Mouse (Mus musculus) small intestine, adult 2 months (tissue): ENCODE data around the gene Catsper1. TPM values are rescaled to one million over a fixed set of nuclear protein-coding genes. Genes with fewer than 3 reads are reported as not detected.

Source experiments
- H3K27ac ChIP-seq: fragments of 200-500 bp; 2 replicates; pipeline ENCODE4 v1.5.1; 2012; ENCODE audit warnings: low read depth, low read length, control low read depth, inconsistent platforms; ENCODE audit not compliant: insufficient read depth
- H3K27me3 ChIP-seq: fragments of 200-500 bp; 2 replicates; pipeline ENCODE4 v1.6.1; 2012; ENCODE audit warnings: mild to moderate bottlenecking, moderate library complexity, low read length, inconsistent platforms; ENCODE audit not compliant: control insufficient read depth, insufficient read depth
- H3K36me3 ChIP-seq: fragments of 200-500 bp; 2 replicates; pipeline ENCODE4 v1.6.1; 2012; ENCODE audit warnings: mild to moderate bottlenecking, low read length, control low read depth, inconsistent platforms; ENCODE audit not compliant: control insufficient read depth, insufficient read depth
- H3K4me1 ChIP-seq: fragments of 200-500 bp; 2 replicates; pipeline ENCODE4 v1.6.1; 2012; ENCODE audit warnings: low read length, inconsistent platforms, mixed read lengths; ENCODE audit not compliant: control insufficient read depth, insufficient read depth, insufficient read length
- H3K4me3 ChIP-seq: fragments of 200-500 bp; 2 replicates; pipeline ENCODE4 v1.5.1; 2012; ENCODE audit warnings: low read depth, mild to moderate bottlenecking, control low read depth, inconsistent platforms, low read length, moderate library complexity
- CTCF ChIP-seq: fragments of 200-500 bp; IDR thresholded peaks from 2 replicates; pipeline ENCODE4 v1.5.1; 2012; ENCODE audit warnings: low read depth, mild to moderate bottlenecking, control low read depth, inconsistent platforms, low read length, moderate library complexity, mixed read lengths; ENCODE audit not compliant: insufficient replicate concordance, insufficient read length; ENCODE audit errors: extremely low read depth
- POLR2A ChIP-seq: fragments of 200-500 bp; IDR thresholded peaks from 2 replicates; pipeline ENCODE4 v1.6.1; 2012; ENCODE audit warnings: low read depth, mild to moderate bottlenecking, control low read depth, inconsistent platforms, low read length, moderate library complexity
- WGBS: fragments of 180-500 bp; shearing (Covaris S2); methylation state at CpG from one replicate; pipeline ENCODE4 v1.1.7; 2018; 5-methylcytosine and 5-hydroxymethylcytosine counted together
- polyA plus RNA-seq: library from polyadenylated mRNA; depleted of rRNA; stranded (reverse); fragments of >200 nt; gene quantifications from 2 replicates; pipeline ENCODE4 v1.2.3, GENCODE M21; 2012

Catsper1 gene
- polyA plus RNA-seq, 1 experiment, result not detected

DNA sequence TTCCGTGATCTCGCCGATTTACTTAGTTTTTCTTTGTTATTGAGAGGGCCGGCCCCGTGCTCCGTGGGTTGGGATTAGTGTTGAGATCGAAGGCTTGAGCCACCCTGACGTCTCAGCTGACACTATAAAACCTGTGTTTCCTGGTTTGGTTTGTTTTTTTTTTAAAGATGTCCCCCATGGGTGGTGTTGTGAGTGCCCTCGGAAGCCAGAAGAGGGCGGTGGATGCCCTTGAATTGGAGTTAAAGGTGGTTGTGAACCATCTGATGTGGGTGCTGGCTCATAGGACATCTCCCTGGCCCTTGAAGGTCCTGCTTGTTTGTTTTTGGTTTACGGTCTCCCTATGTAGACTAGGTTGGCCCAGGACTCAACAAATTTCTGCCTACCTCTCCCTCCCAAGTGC lies 31.9 kb downstream of the Catsper1 start:
- H3K27ac ChIP-seq, result peak overlapping the region; percentile 78; the same call in 1 of the 2 replicates
- H3K36me3 ChIP-seq, result peaks cover 27% of the 10 kb centered on the region
- peaks cover 18% of the 10 kb centered on the region for H3K4me1 ChIP-seq
- 6% methylated on average over 11 of the region's 11 CpGs for WGBS
- peak overlapping the region; percentile 94 for H3K4me3 ChIP-seq
- no peak for TF ChIP-seq POLR2A
- peak; percentile 25; the same call in 1 of the 2 replicates for TF ChIP-seq CTCF
- H3K27me3 ChIP-seq, result no peaks in the 10 kb centered on the region

DNA sequence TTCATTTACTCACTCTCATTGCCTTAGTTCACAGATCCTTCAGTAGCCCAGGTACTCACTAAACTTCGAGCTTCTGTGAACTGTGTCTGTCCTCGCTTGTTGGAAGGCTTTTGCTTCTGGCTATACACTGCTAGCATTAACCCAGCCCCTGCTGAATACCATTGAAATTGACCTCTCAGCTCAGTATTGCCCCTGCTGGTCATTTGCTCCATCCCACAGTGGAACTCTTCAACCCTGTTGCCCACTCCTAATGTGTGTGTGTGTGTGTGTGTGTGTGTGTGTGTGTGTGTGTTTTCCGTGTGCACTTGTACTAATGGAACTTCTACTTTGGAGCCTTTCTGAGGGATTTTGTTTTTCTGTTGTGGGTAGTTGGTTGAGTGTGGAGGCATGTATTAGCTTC lies 35.4 kb downstream of the Catsper1 start:
- TF ChIP-seq POLR2A, result no peak
- no peak for TF ChIP-seq CTCF
- peaks cover 26% of the 10 kb centered on the region; the same call in 1 of the 2 replicates for H3K4me1 ChIP-seq
- no peak overlapping the region for H3K4me3 ChIP-seq
- H3K27me3 ChIP-seq, result no peaks in the 10 kb centered on the region
- WGBS, result 78% methylated on average over 3 of the region's 3 CpGs
- H3K27ac ChIP-seq, result no peak overlapping the region
- H3K36me3 ChIP-seq, result peaks cover 27% of the 10 kb centered on the region

GRCm38 (mm10) chr19:5372724-5373123 lies 37.2 kb downstream of the Catsper1 start:
- no peak overlapping the region for H3K27ac ChIP-seq
- peaks cover 22% of the 10 kb centered on the region; the same call in 1 of the 2 replicates for H3K4me1 ChIP-seq
- H3K4me3 ChIP-seq, result no peak overlapping the region
- H3K27me3 ChIP-seq, result no peaks in the 10 kb centered on the region
- peaks cover 27% of the 10 kb centered on the region for H3K36me3 ChIP-seq
- TF ChIP-seq POLR2A, result no peak
- no peak for TF ChIP-seq CTCF
- 95% methylated on average over 7 of the region's 7 CpGs for WGBS

DNA sequence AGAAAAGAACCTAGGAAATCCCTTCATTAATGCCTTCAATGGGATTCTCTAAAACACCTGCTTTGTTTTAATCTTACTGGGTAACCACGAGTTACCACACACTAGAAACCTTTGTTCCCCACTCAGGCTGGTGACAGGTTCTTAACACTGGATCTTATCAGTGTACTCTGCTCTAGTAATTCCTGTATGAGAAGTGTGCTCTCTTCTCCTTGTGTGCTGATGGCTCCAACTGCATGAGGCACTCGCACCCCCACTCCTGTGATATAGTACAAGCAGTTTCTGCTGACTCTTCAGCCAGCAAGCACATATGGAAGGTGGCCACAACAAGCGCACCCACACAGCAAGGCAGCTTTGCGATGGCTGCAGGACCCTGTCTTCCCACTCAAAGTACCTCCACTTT lies 38.6 kb downstream of the Catsper1 start:
- H3K27ac ChIP-seq, result peak overlapping the region; percentile 97
- H3K4me1 ChIP-seq, result peaks cover 17% of the 10 kb centered on the region; the same call in 1 of the 2 replicates
- TF ChIP-seq POLR2A (no peak), CTCF (no peak)
- 35% methylated on average over 4 of the region's 4 CpGs for WGBS
- H3K4me3 ChIP-seq, result peak overlapping the region; percentile 38
- no peaks in the 10 kb centered on the region for H3K27me3 ChIP-seq
- H3K36me3 ChIP-seq, result peaks cover 34% of the 10 kb centered on the region

- H3K4me1 ChIP-seq, result peaks cover 17% of the 10 kb centered on the region; the same call in 1 of the 2 replicates
- WGBS, result 34% methylated on average over 4 of the region's 4 CpGs
- peaks cover 35% of the 10 kb centered on the region for H3K36me3 ChIP-seq
- peak overlapping the region; percentile 97 for H3K27ac ChIP-seq
- TF ChIP-seq POLR2A (no peak), CTCF (no peak)
- H3K4me3 ChIP-seq, result peak overlapping the region; percentile 38
- no peaks in the 10 kb centered on the region for H3K27me3 ChIP-seq
Observed at GRCm38 (mm10) chr19:5374748-5375147, 39.2 kb downstream of the Catsper1 start.

DNA sequence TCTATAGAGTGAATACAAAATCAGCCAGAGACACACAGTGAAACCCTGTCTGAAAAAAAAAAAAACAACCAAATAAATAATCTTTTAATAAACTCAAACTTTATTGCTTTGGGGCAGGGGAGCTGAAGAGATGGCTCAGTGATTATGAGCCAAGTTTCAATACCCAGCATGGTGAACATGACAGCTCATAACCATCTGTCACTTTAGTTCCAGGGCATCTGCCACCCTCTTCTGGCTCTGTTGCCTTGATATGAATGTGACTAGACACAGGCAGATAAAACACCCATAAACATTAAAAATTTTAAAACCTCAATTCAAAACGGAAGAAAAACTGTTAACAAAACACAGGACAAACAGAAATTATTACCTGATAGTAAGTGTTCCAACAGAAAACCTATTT lies 41.9 kb downstream of the Catsper1 start:
- H3K27me3 ChIP-seq, result no peaks in the 10 kb centered on the region
- WGBS, result 87% methylated on average over 1 of the region's 1 CpGs
- no peak overlapping the region for H3K4me3 ChIP-seq
- peaks cover 17% of the 10 kb centered on the region; the same call in 1 of the 2 replicates for H3K4me1 ChIP-seq
- no peak overlapping the region for H3K27ac ChIP-seq
- peaks cover 45% of the 10 kb centered on the region for H3K36me3 ChIP-seq
- TF ChIP-seq CTCF, result no peak
- no peak for TF ChIP-seq POLR2A

GRCm38 (mm10) chr19:5383326-5383725 lies 47.8 kb downstream of the Catsper1 start:
- no peaks in the 10 kb centered on the region; the same call in 1 of the 2 replicates for H3K4me1 ChIP-seq
- WGBS, result 96% methylated on average over 12 of the region's 12 CpGs
- H3K36me3 ChIP-seq, result peaks cover 65% of the 10 kb centered on the region
- no peaks in the 10 kb centered on the region for H3K27me3 ChIP-seq
- no peak overlapping the region for H3K27ac ChIP-seq
- no peak overlapping the region for H3K4me3 ChIP-seq
- TF ChIP-seq CTCF, result no peak
- TF ChIP-seq POLR2A, result no peak
